Mouse (Mus musculus) activated CD4-positive, CD25-positive, alpha-beta regulatory T cell (primary cell): ENCODE results near the gene Cttnbp2nl. TPM values are rescaled to one million over a fixed set of nuclear protein-coding genes. Genes with fewer than 3 reads are reported as not detected.

ENCODE experiments used
- polyA plus RNA-seq, 2 experiments: library from polyadenylated mRNA; unstranded; fragments of 100-300 nt; shearing (Covaris generic); gene quantifications; one replicate each; pipeline ENCODE4 v1.2.1; 2017

Cttnbp2nl gene
- 1 to 10 TPM in 1 of 2 experiments, under 1 TPM in 1; 0.05 to 1.1 TPM for polyA plus RNA-seq

GRCm38 (mm10) chr3:105052937-105053697, at the start of gene Cttnbp2nl:
TSS of gene Cttnbp2nl (minus strand) at chr3:105053146.

GRCm38 (mm10) chr3:105066544-105066943, 13.6 kb upstream of the Cttnbp2nl start, which contains the start of gene 4930564D02Rik:
TSS of gene 4930564D02Rik (plus strand) at chr3:105066844.

GRCm38 (mm10) chr3:104961066-104962059, 91.6 kb downstream of the Cttnbp2nl start, which contains the start of gene Wnt2b:
TSS of gene Wnt2b (minus strand) at chr3:104961921.

Other genes with a start within 250 kb of the Cttnbp2nl start
- gene Mov10, start 234.6 kb downstream of the Cttnbp2nl start, polyA plus RNA-seq = 10 to 100 TPM; 33.5 to 63.5 TPM
- 10 to 100 TPM; 32.6 to 41.1 TPM for gene St7l, start 189.1 kb downstream of the Cttnbp2nl start, polyA plus RNA-seq
- gene Capza1, start 188.6 kb downstream of the Cttnbp2nl start, polyA plus RNA-seq = 100 to 1,000 TPM; 467 to 576 TPM
- gene Wnt2b, start 91.2 kb downstream of the Cttnbp2nl start, polyA plus RNA-seq = under 1 TPM; 0.10 to 0.14 TPM
- gene 4930564D02Rik, start 13.7 kb upstream of the Cttnbp2nl start, polyA plus RNA-seq = not detected